Mouse (Mus musculus): ENCODE results near the gene Grin3b.

Grin3b gene

GRCm38 (mm10) chr10:80013609-80014008 is 43.1 kb downstream of the Grin3b start:
- in situ Hi-C loops (cut with MboI; ENCODE audit: low sequenced_read_pairs), result no loop called here

- in situ Hi-C loops (cut with MboI; ENCODE audit: low sequenced_read_pairs), result no loop called here
These were observed 44.2 kb downstream of the Grin3b start for GRCm38 (mm10) chr10:80014484-80015290.

- in situ Hi-C loops (cut with MboI; ENCODE audit: low sequenced_read_pairs), result no loop called here
These were observed 45.1 kb downstream of the Grin3b start for GRCm38 (mm10) chr10:80015583-80015982.

GRCm38 (mm10) chr10:80016511-80016910 is 46.0 kb downstream of the Grin3b start, which contains the start of gene Arhgap45:
Gene Arhgap45, plus strand, starts transcription at chr10:80016653.
- in situ Hi-C loops (cut with MboI; ENCODE audit: low sequenced_read_pairs), result no loop called here

GRCm38 (mm10) chr10:80016931-80017330 is 46.4 kb downstream of the Grin3b start:
- in situ Hi-C loops (cut with MboI; ENCODE audit: low sequenced_read_pairs), result no loop called here

GRCm38 (mm10) chr10:80017361-80017760 is 46.8 kb downstream of the Grin3b start:
- in situ Hi-C loops (cut with MboI; ENCODE audit: low sequenced_read_pairs), result no loop called here

GRCm38 (mm10) chr10:80017771-80018170 is 47.3 kb downstream of the Grin3b start:
- in situ Hi-C loops (cut with MboI; ENCODE audit: low sequenced_read_pairs), result no loop called here

GRCm38 (mm10) chr10:80018739-80019297 is 48.3 kb downstream of the Grin3b start:
- in situ Hi-C loops (cut with MboI; ENCODE audit: low sequenced_read_pairs), result no loop called here

- in situ Hi-C loops (cut with MboI; ENCODE audit: low sequenced_read_pairs), result no loop called here
These were observed 49.1 kb downstream of the Grin3b start for GRCm38 (mm10) chr10:80019471-80020131.

- in situ Hi-C loops (cut with MboI; ENCODE audit: low sequenced_read_pairs), result no loop called here
These were observed 49.7 kb downstream of the Grin3b start for GRCm38 (mm10) chr10:80020191-80020590.

GRCm38 (mm10) chr10:80020603-80021319 is 50.2 kb downstream of the Grin3b start:
- in situ Hi-C loops (cut with MboI; ENCODE audit: low sequenced_read_pairs), result no loop called here

- in situ Hi-C loops (cut with MboI; ENCODE audit: low sequenced_read_pairs), result no loop called here
These were observed 50.8 kb downstream of the Grin3b start for GRCm38 (mm10) chr10:80021320-80021641.

- in situ Hi-C loops (cut with MboI; ENCODE audit: low sequenced_read_pairs), result no loop called here
These were observed 51.6 kb downstream of the Grin3b start for GRCm38 (mm10) chr10:80022164-80022563.

GRCm38 (mm10) chr10:80022806-80023205 is 52.3 kb downstream of the Grin3b start:
- in situ Hi-C loops (cut with MboI; ENCODE audit: low sequenced_read_pairs), result no loop called here

- in situ Hi-C loops (cut with MboI; ENCODE audit: low sequenced_read_pairs), result no loop called here
These were observed 53.2 kb downstream of the Grin3b start for GRCm38 (mm10) chr10:80023758-80024157.

GRCm38 (mm10) chr10:80024229-80025043 is 53.9 kb downstream of the Grin3b start:
- in situ Hi-C loops (cut with MboI; ENCODE audit: low sequenced_read_pairs), result no loop called here

GRCm38 (mm10) chr10:80025044-80025347 is 54.5 kb downstream of the Grin3b start:
- in situ Hi-C loops (cut with MboI; ENCODE audit: low sequenced_read_pairs), result no loop called here

GRCm38 (mm10) chr10:80025463-80025862 is 54.9 kb downstream of the Grin3b start:
- in situ Hi-C loops (cut with MboI; ENCODE audit: low sequenced_read_pairs), result no loop called here

GRCm38 (mm10) chr10:80025889-80026288 is 55.4 kb downstream of the Grin3b start:
- in situ Hi-C loops (cut with MboI; ENCODE audit: low sequenced_read_pairs), result no loop called here

All from CH12F3 (cell line).